Mouse (Mus musculus) CH12.LX (cell line): ENCODE data around the gene Cst8.

Experiments
- HCFC1 ChIP-seq: IDR thresholded peaks from 2 replicates; pipeline ENCODE4 v1.6.1; 2012; ENCODE audit warnings: low read depth, mild to moderate bottlenecking, inconsistent platforms, low read length, improper control_type of control experiment
- MAFK ChIP-seq: IDR thresholded peaks from 2 replicates; pipeline ENCODE4 v1.6.1; 2011; ENCODE audit warnings: low read length, improper control_type of control experiment; ENCODE audit not compliant: insufficient replicate concordance
- TCF12 ChIP-seq: IDR thresholded peaks from 2 replicates; pipeline ENCODE4 v1.6.1; 2014; ENCODE audit warnings: low read depth, mild to moderate bottlenecking, inconsistent platforms, low read length, improper control_type of control experiment
- UBTF ChIP-seq: IDR thresholded peaks from 2 replicates; pipeline ENCODE4 v1.6.1; 2012; ENCODE audit warnings: low read depth, mild to moderate bottlenecking, inconsistent platforms, low read length, improper control_type of control experiment, moderate library complexity
- ZNF384 ChIP-seq: IDR thresholded peaks from 2 replicates; pipeline ENCODE4 v1.6.1; 2012; ENCODE audit warnings: low read depth, low read length, improper control_type of control experiment, inconsistent platforms

DNA sequence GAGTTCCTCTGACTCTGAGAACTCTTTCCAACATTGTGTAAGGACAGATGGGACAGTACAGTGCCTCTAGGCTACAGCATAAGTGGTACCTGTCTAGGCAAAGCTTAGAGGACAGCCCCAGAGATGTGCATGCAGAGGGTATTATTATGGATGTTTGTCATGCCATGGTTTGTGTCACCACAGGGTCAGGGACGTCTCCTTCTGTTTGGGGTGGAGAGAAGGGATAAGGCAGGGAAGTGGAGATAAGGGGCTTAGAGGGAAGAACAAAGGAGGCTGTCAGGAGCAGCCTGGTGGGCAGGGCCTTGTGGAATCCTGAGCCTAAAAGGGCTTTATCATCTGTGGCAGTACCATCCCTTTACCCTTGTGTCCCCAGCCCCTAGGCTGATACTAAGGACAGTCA lies 16.9 kb upstream of the Cst8 start, which contains the start of gene 8030411F24Rik:
- TF ChIP-seq TCF12 (no peak), HCFC1 (no peak), UBTF (no peak), ZNF384 (no peak), MAFK (no peak)
